Mouse (Mus musculus): ENCODE measurements at regions not wholly inside any gene's neighbourhood (a gene's known extent, or its start where the extent isn't known, plus 50 kb on each side); places are given as distances from the start of the nearest gene placed in this dataset.
A peak's percentile ranks its signal among the peaks of the same experiment; 100 is the strongest.

DNA sequence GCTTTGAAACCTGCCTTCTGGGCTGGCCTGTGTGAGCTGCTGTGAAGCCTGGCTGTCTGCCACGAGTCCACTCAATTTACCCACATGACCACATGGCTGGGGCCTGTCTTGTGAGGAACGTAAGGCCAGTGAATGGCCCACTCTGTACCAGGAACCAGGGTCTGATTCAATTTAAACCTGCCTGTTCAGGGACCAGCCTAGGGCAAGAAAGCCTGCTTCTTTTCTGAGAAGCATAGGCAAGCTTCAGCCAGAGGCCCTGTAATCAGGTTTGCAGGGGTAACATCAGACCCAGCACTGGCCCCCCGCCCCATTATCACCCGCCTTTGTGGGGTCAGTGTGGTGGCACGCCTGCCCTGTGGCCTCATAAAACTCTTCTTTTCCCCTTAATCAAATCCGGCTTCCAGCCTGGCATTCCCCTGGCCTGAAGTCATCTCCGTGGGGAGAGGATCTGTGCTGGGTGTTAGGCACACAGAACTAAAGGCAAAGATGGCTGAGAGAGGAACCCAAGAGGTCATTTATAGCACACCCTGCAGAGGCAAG, 84.4 kb upstream of the Mycn start:
- H3K4me2 ChIP-seq (ENCODE audit: low read depth, low read length): no peak overlapping the region
- no peaks in the 10 kb centered on the region for H3K9me3 ChIP-seq (replicated peaks; ENCODE audit: control insufficient read depth, low read length)
- H3K4me1 ChIP-seq (ENCODE audit: control insufficient read depth, insufficient read depth, low read length): no peaks in the 10 kb centered on the region
- H3K27me3 ChIP-seq (ENCODE audit: control insufficient read depth, insufficient read depth, low read length): no peaks in the 10 kb centered on the region
- no peaks in the 10 kb centered on the region for H3K36me3 ChIP-seq (ENCODE audit: control insufficient read depth, insufficient read depth, low read length)
- ATAC-seq (ENCODE audit: insufficient read depth, low FRiP score): peak; percentile 80
- WGBS: 45% methylated on average over 7 of the region's 7 CpGs
- no peak overlapping the region for H3K9ac ChIP-seq (ENCODE audit: low read length)
- no peak overlapping the region for H3K27ac ChIP-seq (ENCODE audit: low read length)
- no peak overlapping the region for H3K4me3 ChIP-seq (replicated peaks; ENCODE audit: low read length)

GRCm38 (mm10) chr12:13024215-13024841, 82.6 kb upstream of the Mycn start:
- whole genome bisulfite sequencing: 75% methylated on average over 8 of the region's 8 CpGs
- Histone ChIP-seq H3K27ac (ENCODE audit: low read length) (no peak overlapping the region), H3K9ac (ENCODE audit: low read length) (no peak overlapping the region), H3K4me3 (replicated peaks; ENCODE audit: low read length) (no peak overlapping the region), H3K27me3 (ENCODE audit: control insufficient read depth, insufficient read depth, low read length) (no peaks in the 10 kb centered on the region), H3K4me1 (ENCODE audit: control insufficient read depth, insufficient read depth, low read length) (no peaks in the 10 kb centered on the region), H3K4me2 (ENCODE audit: low read depth, low read length) (no peak overlapping the region), H3K36me3 (ENCODE audit: control insufficient read depth, insufficient read depth, low read length) (no peaks in the 10 kb centered on the region), H3K9me3 (replicated peaks; ENCODE audit: control insufficient read depth, low read length) (no peaks in the 10 kb centered on the region)
- no peak for ATAC-seq (ENCODE audit: insufficient read depth, low FRiP score)

DNA sequence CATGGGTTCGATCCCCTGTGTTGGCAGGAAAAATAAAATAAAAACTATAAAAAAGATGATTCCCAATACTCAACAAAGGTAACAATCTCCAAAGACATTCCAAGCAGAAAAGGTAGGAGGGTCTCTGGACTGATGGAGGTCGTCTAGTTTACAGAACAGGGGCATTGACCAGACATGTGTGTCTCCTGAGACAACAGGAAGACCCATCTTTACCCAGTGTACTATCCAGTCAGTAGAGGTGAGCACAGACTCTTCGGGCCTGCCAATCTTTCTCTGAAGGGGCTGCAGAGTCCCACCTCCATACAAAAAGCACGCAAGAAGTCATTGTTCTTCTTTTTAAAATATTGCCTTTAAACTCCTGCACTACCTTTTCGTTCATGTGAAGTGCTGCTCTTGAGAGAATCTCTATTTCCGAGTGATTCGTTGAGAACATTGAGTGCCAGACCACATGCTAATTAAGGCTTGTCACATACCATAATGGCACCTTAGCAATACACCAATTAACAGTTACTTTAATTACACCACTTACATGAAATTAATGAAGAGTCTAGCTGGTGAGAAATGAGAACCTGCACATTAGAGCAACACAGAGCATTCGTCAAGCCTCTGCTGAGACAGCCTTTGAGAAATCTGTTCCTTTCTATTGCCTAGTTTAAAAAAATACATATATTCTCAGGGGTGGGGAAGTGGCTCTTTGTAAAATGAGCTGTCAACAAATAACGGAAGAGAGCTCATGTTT, 69.5 kb upstream of the Mycn start:
- Histone ChIP-seq H3K27me3 (ENCODE audit: control insufficient read depth, insufficient read depth, low read length) (no peaks in the 10 kb centered on the region), H3K4me3 (replicated peaks; ENCODE audit: low read length) (no peak overlapping the region), H3K4me1 (ENCODE audit: control insufficient read depth, insufficient read depth, low read length) (no peaks in the 10 kb centered on the region), H3K36me3 (ENCODE audit: control insufficient read depth, insufficient read depth, low read length) (no peaks in the 10 kb centered on the region), H3K9ac (ENCODE audit: low read length) (no peak overlapping the region), H3K4me2 (ENCODE audit: low read depth, low read length) (no peak overlapping the region), H3K27ac (ENCODE audit: low read length) (no peak overlapping the region), H3K9me3 (replicated peaks; ENCODE audit: control insufficient read depth, low read length) (0 out of 2 replicates have a peak, but pooled peaks cover 3% of the 10 kb centered on the region)
- ATAC-seq (ENCODE audit: insufficient read depth, low FRiP score): no peak
- WGBS: 79% methylated on average over 9 of the region's 9 CpGs

DNA sequence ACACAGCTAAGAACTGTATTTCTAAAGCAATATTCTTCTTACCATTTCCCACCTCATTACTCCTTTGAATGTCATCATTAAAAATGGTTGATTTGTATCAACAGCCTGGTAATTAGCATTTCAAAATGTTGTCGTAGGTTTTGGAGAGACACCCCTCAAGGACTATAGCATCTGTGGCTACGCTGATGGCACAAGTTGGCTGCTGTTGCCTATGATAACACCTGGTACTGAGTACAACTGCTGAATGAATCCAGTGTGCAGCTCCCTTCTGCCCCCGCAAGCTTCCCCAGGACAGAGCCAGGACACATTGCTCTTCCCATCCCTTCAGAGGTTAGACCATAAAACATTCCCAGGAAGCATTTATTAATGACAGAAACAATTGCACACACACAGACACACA, 68.7 kb upstream of the Mycn start:
- H3K4me1 ChIP-seq (ENCODE audit: control insufficient read depth, insufficient read depth, low read length): no peaks in the 10 kb centered on the region
- no peaks in the 10 kb centered on the region for H3K27me3 ChIP-seq (ENCODE audit: control insufficient read depth, insufficient read depth, low read length)
- ATAC-seq (ENCODE audit: insufficient read depth, low FRiP score): no peak
- H3K9ac ChIP-seq (ENCODE audit: low read length): no peak overlapping the region
- H3K9me3 ChIP-seq (replicated peaks; ENCODE audit: control insufficient read depth, low read length): 0 out of 2 replicates have a peak, but pooled peaks cover 3% of the 10 kb centered on the region
- WGBS: 86% methylated on average over 3 of the region's 3 CpGs
- H3K36me3 ChIP-seq (ENCODE audit: control insufficient read depth, insufficient read depth, low read length): no peaks in the 10 kb centered on the region
- H3K4me3 ChIP-seq (replicated peaks; ENCODE audit: low read length): no peak overlapping the region
- no peak overlapping the region for H3K27ac ChIP-seq (ENCODE audit: low read length)
- H3K4me2 ChIP-seq (ENCODE audit: low read depth, low read length): no peak overlapping the region

GRCm38 (mm10) chr12:13009470-13009869, 67.8 kb upstream of the Mycn start:
- Histone ChIP-seq H3K4me2 (ENCODE audit: low read depth, low read length) (no peak overlapping the region), H3K4me3 (replicated peaks; ENCODE audit: low read length) (no peak overlapping the region), H3K9ac (ENCODE audit: low read length) (no peak overlapping the region), H3K27ac (ENCODE audit: low read length) (no peak overlapping the region), H3K4me1 (ENCODE audit: control insufficient read depth, insufficient read depth, low read length) (no peaks in the 10 kb centered on the region), H3K27me3 (ENCODE audit: control insufficient read depth, insufficient read depth, low read length) (no peaks in the 10 kb centered on the region), H3K36me3 (ENCODE audit: control insufficient read depth, insufficient read depth, low read length) (no peaks in the 10 kb centered on the region), H3K9me3 (replicated peaks; ENCODE audit: control insufficient read depth, low read length) (0 out of 2 replicates have a peak, but pooled peaks cover 2% of the 10 kb centered on the region)
- 27% methylated on average over 2 of the region's 2 CpGs for WGBS
- ATAC-seq (ENCODE audit: insufficient read depth, low FRiP score): no peak

- H3K4me2 ChIP-seq (ENCODE audit: low read depth, low read length): no peak overlapping the region
- no peaks in the 10 kb centered on the region for H3K4me1 ChIP-seq (ENCODE audit: control insufficient read depth, insufficient read depth, low read length)
- H3K27ac ChIP-seq (ENCODE audit: low read length): no peak overlapping the region
- H3K9ac ChIP-seq (ENCODE audit: low read length): no peak overlapping the region
- no peak for ATAC-seq (ENCODE audit: insufficient read depth, low FRiP score)
- no peaks in the 10 kb centered on the region for H3K9me3 ChIP-seq (replicated peaks; ENCODE audit: control insufficient read depth, low read length)
- no peak overlapping the region for H3K4me3 ChIP-seq (replicated peaks; ENCODE audit: low read length)
- H3K27me3 ChIP-seq (ENCODE audit: control insufficient read depth, insufficient read depth, low read length): no peaks in the 10 kb centered on the region
- 59% methylated on average over 3 of the region's 3 CpGs for WGBS
- no peaks in the 10 kb centered on the region for H3K36me3 ChIP-seq (ENCODE audit: control insufficient read depth, insufficient read depth, low read length)
These were observed 61.0 kb upstream of the Mycn start for GRCm38 (mm10) chr12:13002703-13003102.

GRCm38 (mm10) chr12:13002069-13002590, 60.4 kb upstream of the Mycn start:
- no peak overlapping the region for H3K9ac ChIP-seq (ENCODE audit: low read length)
- no peaks in the 10 kb centered on the region for H3K9me3 ChIP-seq (replicated peaks; ENCODE audit: control insufficient read depth, low read length)
- H3K4me3 ChIP-seq (replicated peaks; ENCODE audit: low read length): no peak overlapping the region
- H3K27ac ChIP-seq (ENCODE audit: low read length): no peak overlapping the region
- H3K4me1 ChIP-seq (ENCODE audit: control insufficient read depth, insufficient read depth, low read length): no peaks in the 10 kb centered on the region
- H3K4me2 ChIP-seq (ENCODE audit: low read depth, low read length): no peak overlapping the region
- 84% methylated on average over 6 of the region's 6 CpGs for WGBS
- no peaks in the 10 kb centered on the region for H3K27me3 ChIP-seq (ENCODE audit: control insufficient read depth, insufficient read depth, low read length)
- ATAC-seq (ENCODE audit: insufficient read depth, low FRiP score): no peak
- H3K36me3 ChIP-seq (ENCODE audit: control insufficient read depth, insufficient read depth, low read length): no peaks in the 10 kb centered on the region

DNA sequence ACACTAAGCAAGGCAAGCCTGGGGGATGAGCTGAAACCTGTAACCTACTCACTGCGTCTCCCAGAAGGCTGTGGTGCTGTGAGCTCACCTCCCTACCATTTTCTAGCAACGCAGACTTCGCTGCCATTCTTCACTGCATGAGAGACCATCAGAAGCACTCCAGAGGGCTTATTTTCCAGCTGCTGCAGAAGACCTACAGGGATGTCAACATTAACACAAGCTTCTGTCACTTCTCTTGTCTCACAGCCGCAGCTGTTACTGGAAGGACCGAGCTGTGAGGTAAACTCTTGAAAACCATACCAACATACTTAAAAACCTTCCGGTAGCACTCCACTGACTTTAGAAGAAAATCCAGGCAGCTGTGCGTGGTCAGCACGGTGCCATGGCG, 54.3 kb upstream of the Mycn start:
- WGBS: 61% methylated on average over 9 of the region's 9 CpGs
- Histone ChIP-seq H3K27me3 (ENCODE audit: control insufficient read depth, insufficient read depth, low read length) (no peaks in the 10 kb centered on the region), H3K4me1 (ENCODE audit: control insufficient read depth, insufficient read depth, low read length) (0 out of 2 replicates have a peak, but pooled peaks cover 8% of the 10 kb centered on the region), H3K27ac (ENCODE audit: low read length) (peak overlapping the region; percentile 25; the same call in 1 of the 2 replicates), H3K4me3 (replicated peaks; ENCODE audit: low read length) (no peak overlapping the region), H3K36me3 (ENCODE audit: control insufficient read depth, insufficient read depth, low read length) (no peaks in the 10 kb centered on the region), H3K9ac (ENCODE audit: low read length) (no peak overlapping the region), H3K9me3 (replicated peaks; ENCODE audit: control insufficient read depth, low read length) (no peaks in the 10 kb centered on the region), H3K4me2 (ENCODE audit: low read depth, low read length) (no peak overlapping the region)
- no peak for ATAC-seq (ENCODE audit: insufficient read depth, low FRiP score)

Data from stomach, embryonic 16.5 days (tissue).